Mouse (Mus musculus) embryo, embryonic 10 days (tissue): ENCODE measurements around the gene Ube2cbp.

Experiments used
- DNase-seq: peaks from one replicate; pipeline ENCODE4 v3.0.0-alpha.2; 2015; ENCODE audit warnings: low spot score

Gene Ube2cbp

DNA sequence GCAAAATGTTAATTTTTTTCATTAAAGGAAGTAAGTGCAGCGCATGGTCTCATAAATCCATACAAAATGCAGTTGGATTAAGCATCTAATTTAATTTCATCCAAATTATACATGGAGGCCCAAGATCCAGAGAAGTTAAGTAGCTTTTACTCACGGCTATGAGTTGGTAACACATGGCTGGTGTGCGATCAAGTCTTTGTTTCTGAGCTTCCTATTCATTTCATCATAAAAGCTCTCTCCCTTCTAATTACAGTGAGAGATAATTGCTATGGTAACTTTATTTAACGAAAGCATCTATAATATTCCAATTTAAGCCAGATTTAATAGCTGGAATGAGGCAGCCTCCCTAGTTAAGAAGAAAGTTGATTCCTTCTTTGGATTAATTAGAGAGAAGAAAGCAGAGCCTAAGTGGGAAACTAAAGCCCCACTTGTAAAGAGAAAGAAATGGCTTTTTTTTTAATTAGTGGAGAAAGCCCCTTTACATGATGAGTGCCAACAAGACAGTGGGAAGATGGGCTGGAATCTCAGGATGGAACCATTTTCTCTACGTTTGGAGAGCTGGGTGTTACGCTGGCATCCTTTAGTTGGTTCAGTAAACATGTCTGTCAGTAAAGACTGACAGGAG is 145.1 kb downstream of the Ube2cbp start:
- DNase-seq = no peak

DNA sequence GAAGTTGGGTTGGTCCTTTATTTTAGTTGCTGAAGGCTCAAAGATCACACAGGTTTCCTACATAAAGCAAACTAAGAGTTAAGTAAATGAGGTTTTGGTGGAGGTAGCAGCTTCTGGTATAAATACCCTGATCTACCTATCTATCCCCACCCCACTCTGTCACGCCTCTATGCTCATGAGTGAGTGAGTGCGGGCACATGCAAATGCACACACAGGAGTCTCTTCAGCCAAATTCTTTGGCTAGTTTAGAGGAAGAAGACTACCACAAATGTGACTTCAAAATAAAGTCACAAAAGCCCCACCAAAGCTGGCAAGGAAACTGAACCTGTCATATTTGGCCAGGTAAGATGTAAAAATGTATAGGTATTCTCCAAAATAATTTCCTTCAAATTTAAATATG is 149.1 kb downstream of the Ube2cbp start:
- no peak for DNase-seq

DNA sequence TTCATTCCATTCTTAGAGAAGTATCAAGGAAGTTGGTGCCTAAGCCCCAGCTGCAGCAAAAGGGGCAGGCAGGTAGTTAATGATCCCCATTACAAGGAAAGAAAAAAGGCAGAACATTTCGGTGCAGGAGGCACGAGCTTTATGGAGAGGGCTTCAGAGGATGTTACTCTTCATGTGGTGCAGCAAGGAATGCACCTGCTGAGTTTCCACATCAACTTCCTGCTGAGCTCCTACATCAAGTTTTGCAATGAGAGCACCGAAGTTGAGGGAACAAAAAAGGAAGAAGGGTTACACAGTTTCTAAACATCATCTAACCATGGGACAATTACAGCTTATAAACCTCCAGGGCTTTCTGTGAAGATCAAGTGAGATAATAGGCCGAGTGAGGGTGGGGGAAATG is 156.1 kb downstream of the Ube2cbp start:
- no peak for DNase-seq

DNA sequence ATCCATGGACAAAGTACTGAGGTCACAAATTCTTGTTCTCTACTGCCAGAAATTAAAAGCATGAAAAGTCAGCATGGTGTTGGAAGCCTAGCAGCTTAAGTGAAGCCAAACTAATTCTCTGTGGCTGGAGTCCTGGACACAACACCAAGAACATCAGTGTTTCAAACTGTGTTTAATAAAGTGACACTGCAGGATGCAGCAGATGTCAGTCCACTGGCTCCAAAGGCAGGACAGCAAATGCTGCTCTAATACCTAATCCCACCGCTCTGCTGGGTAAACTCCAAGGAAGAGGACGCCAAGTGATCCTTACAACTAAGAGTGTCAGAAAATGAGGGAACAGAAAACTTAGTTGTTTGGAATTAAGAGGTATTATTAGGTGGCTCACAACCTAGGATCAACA is 158.2 kb downstream of the Ube2cbp start:
- DNase-seq = no peak

DNA sequence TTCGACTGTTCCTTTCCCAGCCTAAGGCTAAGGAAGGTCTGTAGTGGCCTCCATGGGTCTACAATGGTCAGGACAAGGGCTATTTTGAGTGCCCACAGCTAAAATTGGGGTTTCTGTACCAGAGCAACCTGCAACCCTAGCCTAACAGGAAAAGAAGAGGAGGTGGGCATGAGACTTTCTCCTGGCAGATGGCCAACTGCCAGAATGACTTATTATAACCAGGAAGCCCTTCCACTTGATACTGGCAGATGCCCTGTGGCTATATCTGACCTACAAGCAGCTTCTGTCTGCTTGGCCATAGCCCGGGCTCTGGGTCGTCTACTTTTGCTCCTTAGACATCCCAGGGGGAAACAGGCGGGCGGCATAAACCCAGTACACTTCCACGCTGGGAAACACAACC is 163.3 kb downstream of the Ube2cbp start:
- DNase-seq = no peak

DNA sequence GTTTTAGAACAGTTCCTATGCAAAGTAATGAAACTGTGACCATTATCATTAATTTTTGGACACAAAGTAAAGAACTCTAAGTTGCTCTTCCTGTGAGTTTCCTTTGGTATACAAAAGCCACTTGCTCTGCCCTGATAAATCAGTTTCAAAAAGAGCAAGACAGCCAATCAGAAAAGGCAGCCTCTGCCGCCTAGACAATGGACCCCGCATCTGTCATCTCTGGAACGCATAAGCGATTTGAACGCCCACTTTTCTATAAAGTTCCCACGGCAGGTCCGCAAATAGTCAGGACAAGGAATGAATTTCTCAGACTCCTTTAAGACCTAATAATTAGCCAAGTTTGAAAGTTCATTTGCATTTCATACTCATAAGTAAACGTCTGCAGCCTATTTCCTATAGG is 166.2 kb downstream of the Ube2cbp start:
- DNase-seq = no peak

DNA sequence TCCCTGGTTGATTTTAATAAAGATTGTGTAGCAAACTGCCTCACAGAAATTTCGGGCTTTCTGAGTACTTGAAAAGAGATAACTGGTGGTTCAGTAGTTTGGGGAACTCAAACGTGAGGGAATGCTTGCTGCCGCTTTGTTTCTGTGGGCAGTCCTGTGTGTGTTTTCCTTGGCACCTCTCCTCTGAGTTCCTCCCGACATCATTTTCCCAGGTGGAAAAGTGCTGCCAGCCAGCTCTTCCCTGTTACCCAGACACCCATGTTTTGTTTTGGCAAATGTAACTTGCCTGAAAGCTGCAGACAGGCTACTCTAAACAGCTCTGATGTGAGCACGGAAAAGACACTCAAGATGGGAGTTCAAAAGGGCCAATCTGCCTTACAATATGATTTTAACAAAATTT is 166.6 kb downstream of the Ube2cbp start:
- DNase-seq = no peak

DNA sequence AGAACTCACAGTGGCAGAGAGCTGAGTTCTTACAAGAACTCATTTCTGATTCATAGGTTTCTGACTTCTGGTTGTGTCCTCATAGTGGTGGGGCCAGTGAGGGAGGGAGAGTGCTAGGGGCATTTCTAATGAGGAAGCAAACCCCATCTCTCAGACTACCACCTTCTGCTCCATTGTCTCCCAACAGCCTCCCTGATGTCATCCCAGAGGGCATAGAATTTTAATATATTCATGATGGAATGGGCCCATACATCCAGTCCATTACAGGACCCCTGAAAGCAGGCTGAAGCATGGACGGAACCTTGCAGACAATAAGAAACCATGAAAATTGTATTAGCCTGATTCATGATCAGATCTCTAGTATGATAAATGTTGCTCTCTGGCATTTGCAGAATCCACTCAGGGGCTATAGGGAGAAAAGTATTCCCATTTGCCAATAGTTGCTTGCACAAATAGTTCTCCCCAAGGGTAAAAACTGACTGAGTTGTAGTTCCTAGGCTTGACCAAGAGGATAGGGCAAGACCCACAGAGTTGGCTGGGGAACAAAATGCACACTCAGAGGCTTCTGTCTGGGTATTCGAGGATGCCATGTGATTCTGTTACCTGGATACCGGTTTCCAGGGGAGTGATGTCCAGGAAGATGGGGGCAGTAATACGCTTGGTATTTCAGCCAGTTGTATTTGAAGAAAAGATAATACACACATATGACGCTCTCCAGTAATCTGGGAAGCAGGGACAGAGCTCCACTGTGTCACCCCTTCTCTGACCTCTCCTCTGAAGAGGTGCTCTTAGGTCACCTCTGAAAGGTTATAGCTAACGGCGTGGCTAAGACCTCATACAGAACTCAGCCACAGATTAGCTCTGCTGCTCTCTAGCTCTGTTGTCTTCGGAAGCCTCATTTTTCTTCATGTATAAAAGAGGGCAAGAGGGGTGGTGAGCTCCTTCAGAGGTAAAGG is 167.8 kb downstream of the Ube2cbp start:
- DNase-seq = no peak

DNA sequence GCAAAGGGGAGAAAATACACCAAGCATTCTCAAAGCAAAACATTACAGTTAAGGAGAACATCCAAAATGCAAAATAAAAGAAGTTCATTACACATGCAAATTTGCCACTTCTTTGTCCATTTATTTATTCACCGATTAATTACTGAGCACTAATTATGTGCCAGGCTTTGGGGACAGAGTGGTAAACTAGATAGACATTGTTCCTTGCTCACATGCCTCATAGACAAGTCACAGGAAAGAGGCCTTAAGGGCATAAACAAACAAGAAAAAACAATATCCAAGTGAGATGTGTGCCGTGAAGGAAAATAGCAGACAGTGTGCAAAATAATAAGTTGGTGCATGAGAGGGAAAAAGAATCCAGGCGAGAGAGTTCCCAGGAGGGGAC is 177.2 kb downstream of the Ube2cbp start:
- DNase-seq = no peak

DNA sequence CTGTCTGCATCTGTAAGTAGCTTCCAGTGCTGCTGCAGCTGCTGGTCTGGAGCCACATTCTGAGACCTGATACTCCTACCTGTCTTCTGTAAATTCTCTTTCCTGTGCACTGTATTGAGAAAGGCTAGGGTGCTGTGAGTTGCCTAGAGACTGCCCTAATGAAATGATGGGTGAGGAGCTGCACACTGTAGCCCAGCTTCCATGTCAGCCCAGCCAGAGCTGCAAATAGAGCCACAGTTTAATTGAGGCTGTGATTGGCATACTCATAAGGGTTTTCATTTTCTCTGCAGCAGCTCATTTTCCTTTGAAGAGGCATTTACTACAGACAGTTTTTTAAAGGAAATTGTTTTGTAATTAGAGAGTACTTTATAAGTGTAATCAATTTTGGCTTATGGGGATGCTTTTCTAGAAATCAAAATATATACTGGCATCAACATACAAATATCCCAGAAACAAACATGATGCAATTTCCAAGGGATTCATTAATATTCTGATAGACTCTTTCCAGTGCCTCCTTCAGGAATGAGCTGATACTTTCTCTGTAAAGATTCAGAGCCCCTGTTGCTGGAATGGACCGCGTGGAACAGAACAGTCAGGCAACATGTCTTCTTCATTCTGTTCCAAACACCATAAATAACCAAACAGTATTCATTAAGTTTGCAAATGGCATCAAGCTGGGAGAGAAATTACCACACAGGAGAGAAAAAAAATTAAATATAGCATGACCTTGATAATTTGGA is 177.8 kb downstream of the Ube2cbp start:
- no peak for DNase-seq

DNA sequence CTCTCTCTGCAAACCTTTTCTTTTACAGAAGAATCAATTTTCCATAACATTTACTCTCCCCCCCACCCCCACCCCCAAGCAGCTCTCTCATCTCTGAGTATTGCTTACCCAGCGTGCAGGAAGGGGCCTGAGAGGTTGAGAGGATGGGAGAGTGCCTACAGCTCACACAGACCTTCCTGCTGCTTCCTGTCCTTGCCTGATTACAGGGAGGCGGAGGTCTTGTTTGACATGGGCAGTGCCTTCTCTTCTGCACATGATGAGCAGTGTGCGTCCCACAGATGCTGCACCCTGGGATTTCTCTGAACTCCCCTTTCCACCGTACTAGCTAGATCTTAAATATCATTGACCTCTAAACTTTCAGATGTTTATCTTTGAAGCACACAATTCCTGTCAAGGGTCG is 182.2 kb downstream of the Ube2cbp start:
- DNase-seq = no peak

DNA sequence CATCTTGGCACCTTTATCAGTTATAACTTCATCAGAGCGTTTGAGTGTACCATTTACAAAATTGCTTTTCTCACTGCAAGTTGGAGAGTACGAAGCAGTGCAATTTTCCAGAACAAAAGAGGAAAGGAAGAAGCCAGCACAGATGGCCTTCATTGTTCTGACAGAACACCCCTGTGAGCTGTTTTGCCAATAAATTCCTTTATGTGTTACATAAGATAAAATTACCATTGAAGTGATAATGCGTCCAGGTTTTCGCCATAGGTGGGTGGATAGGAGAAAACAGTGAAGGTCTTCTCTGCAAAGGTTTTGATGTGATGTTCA is 183.6 kb downstream of the Ube2cbp start:
- no peak for DNase-seq

DNA sequence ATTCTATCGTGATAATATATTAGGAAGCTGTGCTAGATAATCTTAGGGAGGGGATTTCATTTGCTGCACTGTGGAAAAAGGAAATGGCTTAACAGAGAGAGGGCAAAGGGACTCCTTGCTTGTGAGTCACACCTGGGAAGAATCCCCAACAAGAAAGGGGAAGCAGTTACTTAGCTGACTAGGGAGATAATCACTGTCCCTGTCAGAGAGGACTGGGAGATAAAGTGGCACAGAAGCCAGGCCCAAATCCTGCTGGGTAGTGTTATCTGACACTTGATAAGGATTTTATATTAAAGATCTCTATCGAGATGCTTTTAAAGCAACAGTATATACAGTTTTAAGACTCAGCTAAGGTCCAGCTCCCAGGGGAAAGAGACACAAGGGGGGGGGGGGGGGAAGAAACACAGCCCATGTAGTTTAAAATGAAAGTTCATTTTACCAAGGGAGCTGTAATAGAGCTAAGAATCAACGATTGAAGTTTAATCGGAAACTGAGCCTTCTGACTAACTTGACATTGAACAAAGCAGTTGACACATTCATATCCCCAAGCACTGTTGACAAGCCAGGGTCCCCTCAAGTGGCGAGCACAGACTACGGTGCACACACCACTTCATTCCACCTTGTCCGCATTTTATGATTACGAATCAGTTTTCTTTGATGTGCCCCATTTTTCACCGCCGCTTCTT is 184.1 kb downstream of the Ube2cbp start:
- DNase-seq = no peak

DNA sequence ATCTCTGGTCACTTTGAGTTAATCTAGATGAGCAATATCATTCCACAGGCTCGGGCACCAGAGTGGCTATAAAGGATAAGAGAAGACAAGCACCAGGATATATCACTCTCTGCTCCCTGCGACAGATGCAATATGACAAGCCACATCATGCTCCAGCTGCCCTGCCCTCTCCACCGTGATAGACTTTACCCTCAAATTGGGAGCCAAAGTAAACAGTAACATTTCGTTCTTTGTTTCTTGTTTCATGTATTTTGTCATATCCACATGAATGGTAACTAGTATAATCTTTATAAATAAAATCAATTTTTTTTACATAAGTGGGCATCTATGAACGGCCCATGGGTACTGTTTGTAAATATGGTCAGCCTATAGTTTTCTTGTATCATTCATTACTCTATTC is 195.2 kb downstream of the Ube2cbp start:
- DNase-seq = no peak

DNA sequence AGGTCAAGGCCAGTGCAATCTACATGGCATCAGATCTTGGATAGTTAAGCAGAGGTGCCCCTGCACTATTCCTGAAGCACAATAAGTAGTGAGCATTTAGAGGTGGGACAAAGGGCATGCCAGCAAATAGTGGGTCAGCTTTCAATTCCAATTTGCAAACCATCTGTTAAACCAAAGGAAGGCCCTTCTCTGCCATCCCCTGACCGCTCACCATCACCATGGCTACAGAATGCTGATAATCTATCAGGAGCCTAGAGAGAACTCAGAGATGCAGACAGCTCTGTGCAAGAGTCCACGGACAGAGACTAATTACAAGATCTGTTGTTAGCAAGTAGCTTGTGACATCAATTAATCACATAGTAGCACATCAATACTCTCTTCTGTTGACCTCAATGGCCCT is 198.1 kb downstream of the Ube2cbp start:
- DNase-seq = peak; percentile 74
